Mouse (Mus musculus) megakaryocyte, embryonic 14.5 days (primary cell): ENCODE measurements around the gene Cbfb.

ENCODE experiments used
- FLI1 ChIP-seq: IDR thresholded peaks from 2 replicates; pipeline ENCODE4 v1.6.1; 2012; ENCODE audit warnings: low read length, inconsistent platforms, mixed read lengths
- GATA1 ChIP-seq: IDR thresholded peaks from 3 replicates; pipeline ENCODE4 v1.6.1; 2012; ENCODE audit warnings: mixed read lengths, low read length, inconsistent platforms, borderline replicate concordance

DNA sequence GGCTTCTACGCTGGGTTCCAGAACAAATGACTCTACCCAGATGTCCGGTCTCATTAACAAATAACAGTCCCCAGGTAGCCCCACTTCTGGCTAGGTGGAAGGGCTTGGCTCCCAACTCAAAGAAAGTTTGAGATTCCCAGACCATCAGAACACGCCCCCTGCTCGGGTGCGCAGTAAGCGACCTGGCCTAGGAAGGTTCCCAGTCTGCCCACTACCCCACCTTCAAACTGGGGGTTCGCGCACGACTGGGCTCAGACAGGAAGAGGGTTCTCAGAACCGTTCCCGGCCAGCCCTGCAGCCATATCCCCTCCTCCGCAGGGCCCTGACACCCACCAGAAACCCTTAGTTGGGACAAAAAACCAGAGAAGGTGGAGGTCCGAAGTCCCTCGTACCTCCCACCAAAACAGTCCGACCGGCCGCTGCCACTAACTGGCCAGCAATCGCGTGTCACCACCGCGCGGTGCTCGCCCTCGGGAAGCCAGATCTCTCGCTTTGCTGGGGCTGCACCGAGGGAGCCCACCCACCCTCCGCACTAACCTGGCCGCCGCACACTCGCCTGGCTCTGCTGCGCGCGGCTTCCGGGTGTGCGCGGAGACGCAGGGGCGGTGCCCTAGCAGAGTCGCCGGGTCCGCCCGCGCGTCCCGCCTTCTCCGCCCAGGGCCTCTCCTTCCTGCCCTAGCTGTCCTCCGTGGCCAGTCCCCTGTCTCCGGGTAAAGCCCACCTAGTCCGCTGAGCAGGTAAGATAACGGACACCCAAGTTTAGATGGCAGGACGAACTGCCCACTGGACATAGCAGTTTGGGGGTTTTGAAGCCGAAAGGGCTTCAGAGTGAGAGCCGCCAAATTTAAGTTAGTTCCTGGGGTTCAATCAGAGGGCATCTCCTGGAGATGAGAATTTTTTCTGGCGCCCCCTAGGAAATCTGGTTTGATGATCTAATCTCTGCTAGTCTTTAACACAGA, 93.8 kb downstream of the Cbfb start, which contains the start of the genes Tradd and Fbxl8:
- TF ChIP-seq FLI1 (no peak), GATA1 (no peak)
